Mouse (Mus musculus): ENCODE results near the gene Tmem120b. TPM values are rescaled to one million over a fixed set of nuclear protein-coding genes. Genes with fewer than 3 reads are reported as not detected.
A peak's percentile ranks its signal among the peaks of the same experiment; 100 is the strongest.

Tmem120b gene
- polyA plus RNA-seq, 1 experiment from 2014 or later, result 33.2 TPM

DNA sequence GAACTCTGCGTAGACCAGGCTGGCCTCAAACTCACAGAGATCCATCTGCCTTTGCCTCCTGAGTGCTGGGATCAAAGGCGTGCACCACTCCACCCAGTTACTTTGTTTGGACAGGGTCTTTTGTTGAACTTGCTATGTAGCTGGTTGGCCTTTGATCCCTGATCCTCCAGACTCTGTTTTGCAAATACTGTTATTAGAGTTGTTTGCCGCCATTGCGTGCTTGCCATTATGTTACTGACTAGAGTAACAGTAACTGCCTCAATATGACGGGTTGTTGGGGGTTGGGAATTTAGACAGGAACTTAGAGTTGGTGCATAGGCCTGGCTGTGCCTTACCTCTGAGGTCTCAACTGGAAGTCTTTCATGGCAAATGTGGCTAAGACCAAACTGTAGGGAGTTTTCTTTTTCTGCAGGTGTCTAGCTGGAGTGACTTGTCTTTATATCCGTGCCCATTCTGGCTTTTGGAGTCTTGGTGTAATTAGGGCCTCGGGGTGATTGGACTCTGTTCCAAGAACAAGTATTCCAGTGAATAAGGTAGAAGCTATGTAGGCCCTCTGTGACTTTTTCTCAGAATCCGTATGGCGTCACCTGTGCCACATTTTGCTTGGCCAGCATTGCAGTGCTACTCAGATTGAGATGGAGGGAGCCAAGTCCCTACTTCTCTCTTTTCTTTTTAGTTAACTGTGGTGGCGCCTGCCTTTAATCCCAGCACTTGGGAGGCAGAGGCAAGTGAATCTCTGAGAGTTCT is 22.5 kb downstream of the Tmem120b start:
- no peak for DNase-seq (ENCODE audit: low spot score)

DNA sequence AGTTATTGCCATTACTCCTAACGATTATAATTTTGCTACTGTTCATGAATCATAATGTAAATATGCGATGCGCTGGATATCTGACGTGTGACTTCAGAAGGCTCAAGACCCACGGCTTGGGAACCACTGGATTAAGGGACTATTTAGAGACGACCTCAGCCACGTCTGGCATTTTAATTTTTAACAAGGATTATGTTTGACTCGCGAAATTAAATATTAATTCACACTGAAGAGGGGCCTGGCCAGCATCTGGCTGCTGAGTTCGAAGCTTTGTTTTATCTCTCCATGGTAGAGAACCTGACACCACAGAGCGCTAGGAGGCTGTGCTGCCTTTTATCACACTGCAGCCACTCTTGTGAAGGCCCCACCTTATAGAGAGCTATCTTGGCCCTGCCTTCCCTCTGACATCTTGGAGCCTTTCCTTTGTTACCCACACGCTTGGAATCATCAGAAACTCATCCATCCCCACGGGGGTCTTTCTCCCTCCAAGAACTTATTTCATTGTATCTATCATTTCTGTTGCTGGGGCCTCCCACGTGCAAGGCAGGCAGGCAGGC is 24.9 kb downstream of the Tmem120b start:
- no peak for DNase-seq (ENCODE audit: low spot score)

DNA sequence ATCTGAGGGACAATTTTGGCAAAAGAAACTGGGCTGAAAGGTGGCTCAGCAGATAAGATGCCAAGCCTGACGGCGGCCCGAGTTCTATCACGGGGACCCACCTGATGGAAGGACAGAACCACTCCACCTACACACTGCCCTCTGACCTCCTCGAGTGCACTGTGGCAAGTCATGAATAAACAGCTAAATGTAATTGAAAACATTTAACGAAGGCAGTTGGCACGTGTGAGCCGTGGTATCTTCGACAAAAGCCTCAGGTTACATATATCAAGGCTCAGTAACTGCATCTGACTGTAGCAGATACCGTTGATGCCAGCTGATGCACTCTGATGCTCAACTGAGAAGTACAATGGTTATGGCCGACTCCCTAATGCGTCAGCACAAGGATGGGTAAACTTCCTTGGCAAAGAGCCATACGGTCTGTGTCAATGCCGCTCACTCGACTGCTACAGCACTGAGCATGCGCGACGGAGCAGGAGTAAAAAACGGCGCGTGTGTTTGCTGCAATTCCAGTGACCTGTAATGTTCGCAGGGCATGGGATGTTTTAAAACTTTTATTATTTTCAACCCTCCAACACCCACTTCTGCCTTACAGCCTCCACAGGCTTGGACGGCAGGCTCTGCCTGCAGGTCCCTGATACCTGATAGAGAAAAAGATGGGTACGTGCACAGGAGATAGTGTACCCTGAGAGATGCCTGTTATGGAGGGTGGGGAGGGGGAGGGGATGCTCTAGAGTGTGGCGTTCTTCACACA is 26.2 kb downstream of the Tmem120b start:
- DNase-seq (ENCODE audit: low spot score), result no peak

DNA sequence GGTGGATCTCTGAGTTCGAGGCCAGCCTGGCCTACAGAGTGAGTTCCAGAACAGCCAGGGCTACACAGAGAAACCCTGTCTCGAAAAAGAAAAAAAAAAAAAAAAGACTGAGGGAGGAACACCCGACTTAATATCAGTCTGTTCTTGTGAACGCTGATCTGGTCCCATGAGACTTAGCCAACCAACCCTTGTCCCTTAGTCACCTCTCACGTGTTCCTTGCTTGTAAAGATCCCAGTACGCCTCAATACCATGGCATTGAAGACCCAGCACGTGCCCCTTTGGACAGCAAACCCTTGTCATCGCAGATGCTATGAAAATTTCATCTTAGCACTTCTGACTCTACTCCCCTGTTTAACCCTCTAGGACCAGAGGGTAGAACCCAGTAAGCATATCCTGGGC is 28.1 kb downstream of the Tmem120b start:
- DNase-seq (ENCODE audit: low spot score), result no peak

DNA sequence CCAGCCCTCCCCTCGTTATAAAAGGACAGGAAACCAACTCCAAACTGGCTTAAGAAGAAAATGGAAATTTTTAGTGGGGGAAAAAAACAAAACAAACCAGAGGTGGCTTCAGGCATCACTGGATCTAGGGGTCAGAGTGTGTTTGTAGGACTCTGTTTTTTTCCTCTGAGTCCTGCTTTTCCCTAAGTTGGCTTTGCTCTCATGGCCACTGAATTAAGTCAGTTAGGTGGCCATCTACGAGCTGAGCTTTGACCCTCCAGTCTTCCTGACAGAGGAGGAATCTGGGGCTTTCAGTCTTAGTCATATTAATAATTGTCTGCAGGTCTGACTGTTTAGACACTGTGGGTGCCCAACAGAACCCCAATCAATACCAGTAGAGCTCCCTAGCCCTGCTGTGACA is 30.3 kb downstream of the Tmem120b start:
- no peak for DNase-seq (ENCODE audit: low spot score)

DNA sequence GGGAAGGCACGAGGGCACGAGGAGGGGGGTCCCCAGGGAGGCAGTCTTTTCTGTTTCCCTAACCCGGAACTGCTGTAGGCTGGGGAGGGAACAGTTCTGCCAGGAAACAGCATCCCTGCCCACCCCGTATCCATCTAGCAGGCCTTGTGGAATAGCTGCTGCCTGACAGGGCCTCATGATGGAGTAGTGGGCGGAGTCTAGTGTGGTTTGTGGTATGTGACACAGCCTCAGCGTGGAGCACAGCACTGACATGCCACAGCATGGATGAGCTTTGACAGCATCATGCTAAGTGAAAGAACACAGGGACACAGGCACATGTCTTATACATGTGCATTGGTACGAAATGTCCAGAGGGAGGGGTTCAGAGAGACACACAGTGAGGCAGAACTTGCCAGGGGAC is 34.2 kb downstream of the Tmem120b start:
- peak; percentile 21 for DNase-seq (ENCODE audit: low spot score)

DNA sequence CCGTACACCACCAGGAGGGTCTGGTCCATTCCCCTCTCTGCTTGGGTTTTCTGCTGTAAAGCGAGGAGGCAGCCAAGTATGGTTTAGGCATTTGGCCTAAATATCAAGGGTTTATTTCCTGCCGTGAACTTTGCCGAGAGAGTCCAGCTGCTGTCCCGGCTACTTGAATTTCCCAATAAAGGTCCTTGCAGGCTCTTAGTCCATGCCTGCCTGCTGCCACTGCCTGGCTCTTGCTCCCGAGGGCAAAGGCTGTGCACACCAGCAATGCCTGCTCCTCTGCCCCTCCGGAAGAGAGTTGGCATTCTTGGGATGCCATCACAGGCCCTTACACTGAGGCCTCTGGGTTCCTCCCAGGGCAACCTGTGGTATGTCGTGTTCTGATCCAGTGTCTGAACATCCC is 35.3 kb downstream of the Tmem120b start:
- no peak for DNase-seq (ENCODE audit: low spot score)

DNA sequence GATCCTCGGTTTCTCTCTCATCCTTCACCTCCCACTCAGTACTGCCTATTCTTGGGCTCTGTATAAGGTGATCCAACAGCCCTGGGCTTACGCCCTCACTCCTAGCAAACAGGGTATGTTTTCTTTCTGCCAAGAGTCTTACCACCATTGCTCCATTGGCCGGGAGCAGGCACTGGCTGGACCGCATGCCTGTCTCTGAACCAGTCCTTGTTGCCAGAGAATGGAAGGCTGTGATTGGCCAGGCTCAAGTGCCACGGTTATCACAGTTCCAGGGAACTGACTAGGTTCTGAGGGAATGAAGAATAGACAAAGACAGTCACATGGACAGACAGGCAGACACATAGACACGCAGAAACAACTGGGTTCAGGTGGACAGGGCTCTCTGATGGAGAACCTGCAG is 36.6 kb downstream of the Tmem120b start:
- no peak for DNase-seq (ENCODE audit: low spot score)

DNA sequence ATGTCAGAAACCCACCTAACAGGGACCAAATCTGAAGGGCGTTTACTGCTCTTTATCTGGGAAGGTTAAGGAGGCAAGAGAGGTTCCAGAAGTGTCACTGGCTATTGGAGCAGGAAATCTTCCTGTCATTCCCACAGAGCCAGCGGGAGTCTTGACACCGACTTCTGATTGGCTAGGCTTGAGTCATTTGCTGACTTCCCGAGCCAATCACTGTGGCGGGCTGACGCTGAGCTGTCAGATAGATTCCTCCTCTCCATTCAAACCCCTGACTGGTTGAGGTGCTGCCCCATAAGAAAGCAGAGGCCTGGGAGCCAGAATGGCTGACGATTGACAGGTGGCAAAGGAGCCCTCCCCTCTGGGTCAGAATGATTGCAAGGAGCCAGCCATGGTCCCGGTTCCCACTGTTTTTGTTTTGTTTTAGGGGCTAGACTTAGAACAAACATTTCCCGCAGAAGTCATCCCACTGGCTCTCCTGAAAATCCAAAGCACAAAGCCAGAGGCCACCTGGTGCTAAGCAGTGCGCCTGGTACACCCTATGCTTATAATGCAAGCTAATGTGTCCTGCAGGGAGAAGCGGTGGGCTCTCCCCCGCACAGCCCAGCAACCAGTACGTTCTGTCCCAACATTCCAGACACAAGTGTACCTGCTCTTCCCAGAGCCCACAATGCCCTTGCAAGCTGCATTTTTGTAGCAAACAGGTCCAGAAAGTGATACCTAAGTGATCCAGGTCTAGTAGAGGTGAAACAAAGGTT is 41.4 kb downstream of the Tmem120b start:
- no peak for DNase-seq (ENCODE audit: low spot score)

DNA sequence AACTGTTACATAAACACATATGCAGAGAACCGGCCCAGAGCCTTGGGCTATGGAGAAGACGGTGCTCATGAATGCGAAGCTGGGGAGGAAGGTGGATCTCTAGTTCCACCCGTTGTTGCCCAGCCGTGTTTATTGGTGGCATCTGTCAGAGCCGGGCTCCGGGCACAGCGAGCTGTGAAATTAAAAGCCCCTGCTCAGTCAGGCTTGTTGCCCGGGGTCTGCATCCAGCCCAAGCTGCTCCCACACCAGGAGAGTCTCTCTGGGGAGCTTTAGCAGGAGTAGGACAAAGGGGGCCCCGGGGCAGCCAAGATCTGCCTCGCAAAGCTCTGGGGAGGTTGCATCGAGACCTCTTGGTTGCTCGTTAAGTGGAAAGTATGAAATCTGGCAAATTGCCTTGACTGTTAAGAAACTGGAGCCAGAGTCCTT is 42.1 kb downstream of the Tmem120b start:
- no peak for DNase-seq (ENCODE audit: low spot score)

DNA sequence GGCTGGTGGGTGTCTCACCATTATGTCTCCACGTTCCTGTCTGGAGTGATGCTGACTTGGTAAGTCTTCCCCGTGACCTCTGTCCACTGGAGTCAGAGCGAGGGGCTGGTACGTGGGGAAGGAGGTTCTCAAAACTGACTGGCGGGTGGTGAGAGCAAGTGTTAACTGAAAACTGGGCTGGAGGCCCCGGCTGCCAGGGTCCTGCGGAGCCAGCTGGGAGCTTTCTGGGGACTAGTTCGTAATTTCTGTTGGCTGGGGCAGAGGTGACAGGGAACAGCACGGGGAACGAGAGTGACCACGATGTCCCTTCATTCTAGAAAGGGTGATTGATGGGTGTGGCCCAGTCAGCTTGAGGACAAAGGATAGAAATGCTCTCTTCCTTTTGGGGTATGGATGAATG is 45.9 kb downstream of the Tmem120b start:
- DNase-seq (ENCODE audit: low spot score), result no peak

DNA sequence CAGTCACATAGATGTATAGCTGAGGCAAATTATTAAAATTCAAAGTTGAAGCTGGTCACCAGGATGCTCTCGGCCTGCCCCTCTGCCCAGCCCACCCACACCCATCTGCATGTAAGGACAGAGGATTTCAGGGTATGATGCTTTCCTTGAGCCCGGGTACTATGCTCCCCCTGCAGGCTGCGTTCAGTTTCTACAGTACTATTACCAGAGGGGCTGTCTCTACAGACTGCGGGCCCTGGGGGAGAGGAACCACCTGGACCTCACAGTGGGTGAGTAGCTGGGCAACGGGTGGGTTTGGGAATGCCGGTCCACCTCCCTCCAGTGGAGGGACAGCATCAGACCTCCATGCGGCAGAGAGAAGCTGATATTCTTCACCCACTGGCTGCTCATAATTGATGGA is 46.7 kb downstream of the Tmem120b start:
- peak; percentile 40 for DNase-seq (ENCODE audit: low spot score)

DNA sequence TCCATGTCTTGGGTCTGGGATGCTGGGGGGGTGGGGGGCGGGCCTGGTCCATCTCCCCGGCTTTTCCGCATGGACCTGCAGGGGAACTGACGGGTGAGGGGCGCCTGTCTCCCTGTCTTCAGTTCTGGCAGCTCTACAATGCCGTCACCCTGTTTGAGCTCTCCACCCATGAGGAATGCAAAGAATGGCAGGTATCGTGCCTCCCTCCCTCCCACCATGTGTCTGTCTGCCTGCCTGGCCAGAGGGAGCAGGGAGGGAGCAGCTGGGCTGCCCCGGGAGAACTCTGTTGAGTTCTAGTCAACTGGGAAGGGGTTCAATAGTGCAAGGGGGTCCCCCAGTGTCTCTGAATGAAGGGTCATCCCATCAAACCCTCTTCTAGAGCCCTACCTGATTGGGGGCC is 47.9 kb downstream of the Tmem120b start:
- no peak for DNase-seq (ENCODE audit: low spot score)

DNA sequence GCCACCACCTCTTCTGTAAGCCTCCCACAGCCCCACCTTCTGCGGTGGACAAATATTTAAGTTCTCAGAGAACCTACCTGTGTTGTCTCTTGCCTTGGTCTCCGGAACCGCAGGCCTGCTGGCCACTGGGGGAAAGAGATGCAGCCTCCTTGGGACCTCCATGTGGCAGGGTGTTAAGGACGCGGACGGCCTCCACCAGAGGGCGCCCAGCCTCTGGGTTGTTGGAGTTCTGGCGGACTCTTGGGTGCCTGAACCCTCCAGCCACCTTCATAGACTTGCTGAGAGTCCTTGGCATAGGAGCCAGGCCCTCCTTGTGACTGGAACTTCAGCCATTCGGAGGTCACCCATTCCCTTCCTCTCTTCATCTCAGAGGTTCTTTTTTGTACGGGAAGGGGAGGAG is 49.0 kb downstream of the Tmem120b start:
- peak; percentile 80 for DNase-seq (ENCODE audit: low spot score)

DNA sequence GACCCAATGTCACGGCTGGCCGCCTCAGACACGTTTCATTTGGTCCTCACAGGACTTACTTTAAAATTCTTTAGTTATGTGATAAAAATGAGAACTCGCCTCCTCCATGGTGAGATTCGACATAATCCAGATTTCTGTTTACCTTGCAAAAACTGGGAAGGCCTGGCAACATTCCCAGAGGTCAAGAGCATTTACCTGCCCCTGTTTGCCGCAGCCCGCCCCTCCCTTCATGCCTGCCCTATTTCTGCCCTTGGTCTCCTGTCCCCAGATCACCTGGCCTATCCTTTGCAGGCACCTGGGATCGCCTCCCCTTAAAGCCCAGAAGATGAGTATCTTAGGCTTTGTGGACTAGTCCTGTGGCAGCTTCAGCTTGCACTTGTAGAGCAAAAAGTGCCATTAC is 49.6 kb downstream of the Tmem120b start:
- DNase-seq (ENCODE audit: low spot score), result no peak

DNA sequence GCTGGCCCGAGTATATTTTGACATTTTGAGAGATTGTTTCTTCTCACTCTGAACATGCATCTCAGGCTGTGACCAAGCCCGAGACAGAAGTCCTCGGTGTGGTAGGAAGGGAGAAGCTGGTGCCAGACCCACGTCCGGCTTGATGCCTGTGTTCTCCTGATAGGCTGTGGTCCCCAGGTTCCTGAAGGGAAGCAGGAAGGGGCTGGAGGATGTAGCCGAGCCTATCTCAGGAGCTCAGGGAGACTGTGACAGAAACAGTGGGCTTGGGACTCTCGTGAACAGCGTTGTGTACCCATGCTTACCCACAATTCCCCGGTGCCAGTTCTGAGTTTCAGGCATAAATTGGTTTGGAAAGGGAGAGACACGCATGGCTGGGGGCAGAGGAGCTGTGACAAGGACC is 50.6 kb downstream of the Tmem120b start:
- no peak for DNase-seq (ENCODE audit: low spot score)

DNA sequence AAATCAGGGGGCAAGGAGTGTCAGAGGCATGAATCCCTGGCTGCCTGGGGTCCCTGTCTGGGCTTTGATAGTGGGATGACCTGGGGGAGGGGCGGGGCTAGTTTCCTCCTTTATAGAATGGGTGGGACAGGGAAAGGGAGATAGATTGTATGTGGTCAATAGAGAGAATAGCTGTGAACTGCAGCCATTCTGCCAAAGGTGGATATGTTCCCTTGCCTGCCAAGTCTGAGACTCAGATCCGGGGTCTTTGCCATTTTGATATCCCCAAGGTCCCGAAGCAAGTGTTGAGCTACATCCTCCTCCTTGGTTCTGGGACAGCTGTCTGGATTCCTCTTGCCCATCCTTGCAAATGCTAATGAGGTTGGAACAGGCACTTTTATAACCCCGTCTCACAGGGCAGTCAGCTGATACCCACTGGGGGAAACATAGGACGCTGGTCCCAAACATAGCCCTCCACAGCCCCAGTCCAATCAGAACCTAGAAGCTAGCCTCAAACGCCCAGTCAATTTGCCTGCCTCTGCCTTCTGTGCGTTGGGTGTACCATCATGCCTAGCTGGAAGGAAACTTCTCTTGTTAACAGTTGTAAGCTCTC is 52.5 kb downstream of the Tmem120b start:
- no peak for DNase-seq (ENCODE audit: low spot score)

DNA sequence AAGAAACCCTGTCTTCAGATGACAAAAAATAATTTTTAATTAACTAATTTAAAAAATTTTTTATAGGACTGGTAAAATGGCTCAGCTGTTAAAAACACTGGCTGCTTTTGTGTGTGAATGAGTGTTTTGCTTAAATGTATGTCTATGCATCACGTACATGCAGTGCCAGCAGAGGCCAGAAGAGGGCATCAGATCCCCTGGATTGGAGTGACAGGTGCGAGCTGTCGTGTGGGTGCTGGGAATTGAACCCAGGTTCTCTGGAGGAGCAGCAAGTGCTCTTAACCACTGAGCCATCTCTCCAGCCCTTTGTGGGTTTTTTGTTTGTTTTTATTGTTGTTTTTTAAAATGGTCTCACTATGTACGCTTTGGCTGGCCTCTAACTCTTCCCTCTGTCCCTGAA is 54.0 kb downstream of the Tmem120b start:
- DNase-seq (ENCODE audit: low spot score), result peak; percentile 24

DNA sequence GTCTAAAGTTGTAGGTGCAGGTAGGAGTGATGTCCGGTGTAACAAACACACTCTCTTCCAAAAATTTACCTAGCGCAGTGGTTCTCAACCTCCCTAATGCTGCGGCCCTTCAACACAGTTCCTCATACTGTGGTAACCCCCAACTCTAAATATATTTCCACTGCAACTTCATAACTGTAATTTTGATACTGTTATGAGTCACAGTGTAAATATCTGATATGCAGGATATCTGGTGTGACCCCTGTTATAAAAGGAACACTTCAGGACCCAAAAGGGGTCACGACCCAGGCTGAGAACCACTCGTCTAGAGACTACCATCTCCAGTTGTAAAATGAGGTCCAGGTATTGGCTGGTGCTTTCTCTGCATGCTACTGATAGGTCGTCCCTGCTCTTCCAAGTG is 56.9 kb downstream of the Tmem120b start:
- DNase-seq (ENCODE audit: low spot score), result no peak

DNA sequence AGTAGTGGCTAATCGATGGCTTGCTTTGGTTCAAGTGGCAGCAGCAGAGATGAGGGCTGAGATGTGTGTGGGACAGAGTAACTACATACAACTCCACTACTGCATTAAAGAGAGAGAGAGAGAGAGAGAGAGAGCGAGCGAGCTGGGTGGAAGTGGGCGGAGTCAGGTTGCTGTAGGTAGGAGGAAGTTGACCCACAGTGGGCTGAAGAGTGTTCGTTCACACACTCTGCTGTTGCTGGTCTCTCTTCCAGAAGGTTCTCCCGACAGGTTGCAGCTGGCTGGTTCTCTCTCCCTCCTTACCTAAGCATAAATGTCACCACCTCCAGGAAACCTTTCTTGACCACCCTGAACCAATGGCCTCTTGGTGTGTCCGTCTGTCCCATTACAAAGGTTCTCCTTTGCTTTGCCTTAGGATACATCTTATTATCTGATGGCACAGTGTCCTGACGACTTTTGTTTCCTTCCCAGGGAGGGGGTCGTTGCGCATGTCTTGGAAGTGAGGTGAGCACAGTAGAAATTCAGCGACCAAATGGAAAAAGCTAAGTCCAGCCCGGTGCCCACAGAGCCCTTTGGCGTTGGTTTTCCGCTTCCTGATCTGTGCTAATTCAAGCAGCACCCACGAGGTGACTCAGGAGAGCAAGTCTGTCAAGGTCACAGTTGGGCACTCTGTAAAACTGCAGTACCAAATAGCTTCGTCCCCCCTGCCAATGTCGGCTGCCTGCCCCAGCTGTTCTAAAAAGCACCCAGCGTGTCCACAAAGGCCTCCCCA is 57.6 kb downstream of the Tmem120b start:
- DNase-seq (ENCODE audit: low spot score), result peak; percentile 65

DNA sequence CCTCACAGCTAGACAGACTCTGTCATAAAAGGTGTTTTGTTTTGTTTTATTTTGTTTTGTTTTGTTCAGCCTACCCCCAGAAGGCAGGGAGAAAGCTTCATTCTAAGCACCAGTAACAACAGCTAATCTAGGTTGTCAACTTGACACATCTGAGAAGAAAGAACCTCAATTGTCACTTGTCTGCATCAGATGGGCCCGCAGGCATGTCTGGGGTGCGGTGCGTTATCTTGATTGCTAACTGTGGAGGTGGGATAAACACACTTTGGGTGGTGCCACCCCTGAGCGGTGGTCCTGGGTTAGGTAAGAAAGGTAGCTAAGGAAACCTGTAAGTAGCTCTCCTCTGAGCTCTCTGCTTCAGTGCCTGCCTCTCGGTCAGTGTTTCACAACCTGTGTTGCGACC is 58.8 kb downstream of the Tmem120b start:
- DNase-seq (ENCODE audit: low spot score), result no peak
